Mouse (Mus musculus) left cerebral cortex, postnatal 10 days (tissue): ENCODE data around the gene Mef2d. TPM values are rescaled to one million over a fixed set of nuclear protein-coding genes. Genes with fewer than 3 reads are reported as not detected.

Experiments used
- DNase-seq, 2 experiments: peaks; one replicate each; pipeline ENCODE4 v3.0.0; 2021 to 2022; ENCODE audit warnings: low spot score in 2 of 2, mixed read lengths in 1 of 2; ENCODE audit errors: extremely low spot score in 1 of 2
- intact Hi-C: fragments of 180-260 bp; cut with DNase I; formaldehyde crosslinking; loops from one replicate; pipeline ENCODE4 v1.15.1; 2025
- total RNA-seq, 2 experiments: library from RNA; stranded (reverse); gene quantifications; 2 replicates each; pipeline ENCODE4 v1.2.3; 2021

Gene Mef2d
- 100 to 1,000 TPM; 149 to 160 TPM for total RNA-seq

DNA sequence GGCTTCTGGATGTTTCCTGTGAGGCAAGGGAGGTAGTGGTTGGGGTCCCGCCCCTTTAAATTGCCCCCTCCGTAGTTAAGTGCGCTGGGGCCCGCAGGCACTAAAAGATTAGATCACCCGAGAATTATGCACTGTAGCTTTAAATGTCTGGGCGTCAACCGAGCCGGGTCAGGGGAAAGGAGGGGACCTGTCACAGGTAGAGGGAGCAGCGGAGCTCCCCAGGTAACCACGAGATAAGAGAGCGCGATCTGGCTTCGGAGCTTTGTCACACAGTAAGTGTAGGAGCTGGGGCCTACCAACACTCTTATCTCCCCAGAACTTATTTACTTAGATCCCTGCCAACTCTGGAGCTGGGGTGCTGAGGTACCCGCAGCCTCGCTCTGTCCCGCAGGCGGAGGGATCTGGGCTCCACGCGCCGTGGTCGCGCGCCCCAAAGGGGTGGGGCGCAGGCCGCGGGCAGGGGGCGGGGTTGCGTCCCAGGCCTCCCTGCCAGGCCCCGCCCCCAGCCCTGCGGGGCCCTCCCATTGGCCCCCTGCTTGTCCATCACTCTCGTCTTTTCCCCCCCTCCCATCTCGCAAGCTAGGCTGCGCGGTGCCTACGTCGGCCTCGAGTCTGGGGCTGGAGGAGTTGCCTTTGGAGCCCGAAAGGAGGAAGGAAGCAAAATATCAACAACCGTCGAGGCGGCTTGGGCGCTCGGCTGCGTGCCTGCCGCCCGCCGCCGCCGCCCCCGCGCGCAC lies at the start of gene Mef2d:
TSS of gene Mef2d (plus strand) at position 586 of the 737 bp plus-strand sequence.
- peak; percentile 93 to 98 for DNase-seq
- intact Hi-C loops: loop anchor here (5.0 kb wide), 1 partner anchor 35 kb away; no protein-coding TSS in a partner anchor

GRCm38 (mm10) chr3:88094126-88094525 lies 48.0 kb upstream of the Mef2d start:
- intact Hi-C loops: loop anchor here (10.0 kb wide), 1 partner anchor 151 kb away; no protein-coding TSS in a partner anchor
- DNase-seq: no peak

DNA sequence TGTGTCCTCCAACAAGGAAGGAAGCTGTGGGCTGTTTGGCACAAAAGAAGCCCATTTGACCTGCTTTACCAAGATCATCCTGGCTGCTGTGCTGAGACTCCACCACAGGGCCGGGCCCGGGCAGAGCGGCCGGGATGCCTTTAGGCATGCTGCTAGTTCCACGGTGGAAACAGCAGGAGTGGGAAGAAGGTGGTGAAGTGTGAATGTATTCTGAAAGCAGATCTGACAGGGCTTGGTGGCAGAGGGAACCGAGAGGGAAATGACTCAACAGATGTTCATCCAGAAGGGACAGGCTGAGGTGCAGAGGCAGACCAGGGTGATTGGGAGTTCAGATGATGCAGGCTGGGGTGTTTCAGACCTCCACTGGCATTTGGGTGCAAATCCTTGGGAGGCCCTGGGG lies 44.5 kb upstream of the Mef2d start:
- no peak for DNase-seq
- intact Hi-C loops: loop anchor here (5.0 to 10.0 kb wide), 2 partner anchors 35 to 147 kb away; no protein-coding TSS in a partner anchor

- intact Hi-C loops: no loop called here
- DNase-seq: peak in 1 of 2 experiments; percentile 59
Observed at GRCm38 (mm10) chr3:88100251-88100650, 41.9 kb upstream of the Mef2d start.

- no peak for DNase-seq
- intact Hi-C loops: no loop called here
Observed at GRCm38 (mm10) chr3:88101736-88102135, 40.4 kb upstream of the Mef2d start.

- DNase-seq: no peak
- intact Hi-C loops: no loop called here
Observed at GRCm38 (mm10) chr3:88102196-88102595, 40.0 kb upstream of the Mef2d start.

- intact Hi-C loops: no loop called here
- no peak for DNase-seq
Observed at GRCm38 (mm10) chr3:88102611-88103010, 39.6 kb upstream of the Mef2d start.

- DNase-seq: no peak
- intact Hi-C loops: no loop called here
Observed at GRCm38 (mm10) chr3:88106126-88106525, 36.0 kb upstream of the Mef2d start.

DNA sequence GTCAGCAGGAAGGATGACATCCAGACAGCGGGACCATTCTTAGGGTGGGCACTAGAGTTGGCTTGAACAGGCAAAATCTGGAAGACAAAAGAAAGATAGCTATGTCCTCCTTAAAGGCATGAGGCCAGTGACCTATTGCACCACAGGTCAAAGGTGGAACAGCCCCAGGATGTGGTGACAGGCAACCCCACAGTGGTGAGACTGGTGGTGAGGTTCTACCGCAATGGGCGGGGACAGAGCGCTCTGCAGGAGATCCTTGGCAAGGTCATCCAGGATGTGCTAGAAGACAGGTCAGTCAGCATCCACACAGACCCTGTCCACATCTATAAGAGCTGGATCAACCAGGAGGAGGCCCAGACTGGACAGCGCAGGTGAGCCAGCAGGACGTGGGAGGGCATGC lies 33.0 kb upstream of the Mef2d start:
- intact Hi-C loops: no loop called here
- no peak for DNase-seq

- DNase-seq: no peak
- intact Hi-C loops: no loop called here
Observed at GRCm38 (mm10) chr3:88114396-88114795, 27.8 kb upstream of the Mef2d start.

DNA sequence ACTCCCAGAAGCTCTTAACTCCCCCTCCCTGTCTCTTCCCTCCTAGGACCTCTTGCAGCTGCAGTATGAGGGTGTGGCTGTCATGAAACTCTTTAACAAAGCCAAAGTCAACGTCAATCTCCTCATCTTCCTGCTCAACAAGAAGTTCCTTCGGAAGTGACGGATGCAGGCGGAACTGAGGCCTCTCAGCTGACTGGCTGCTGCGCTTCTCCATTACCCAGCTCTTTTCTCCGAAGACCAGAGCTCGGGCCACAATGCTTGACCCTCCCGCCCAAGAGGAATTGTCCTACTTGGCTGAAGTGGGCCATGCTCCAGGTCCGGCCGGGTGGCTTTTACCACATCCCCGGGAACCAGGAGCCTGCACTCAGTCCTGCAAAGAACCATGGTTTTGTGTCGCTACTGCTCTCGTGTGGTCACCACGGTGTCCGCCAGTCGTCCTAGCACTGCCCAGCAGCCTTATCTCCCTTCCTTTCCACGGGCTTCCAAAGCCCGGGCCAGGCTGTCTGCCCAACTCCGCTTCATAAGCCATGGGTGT lies 22.0 kb upstream of the Mef2d start:
- intact Hi-C loops: no loop called here
- no peak for DNase-seq

DNA sequence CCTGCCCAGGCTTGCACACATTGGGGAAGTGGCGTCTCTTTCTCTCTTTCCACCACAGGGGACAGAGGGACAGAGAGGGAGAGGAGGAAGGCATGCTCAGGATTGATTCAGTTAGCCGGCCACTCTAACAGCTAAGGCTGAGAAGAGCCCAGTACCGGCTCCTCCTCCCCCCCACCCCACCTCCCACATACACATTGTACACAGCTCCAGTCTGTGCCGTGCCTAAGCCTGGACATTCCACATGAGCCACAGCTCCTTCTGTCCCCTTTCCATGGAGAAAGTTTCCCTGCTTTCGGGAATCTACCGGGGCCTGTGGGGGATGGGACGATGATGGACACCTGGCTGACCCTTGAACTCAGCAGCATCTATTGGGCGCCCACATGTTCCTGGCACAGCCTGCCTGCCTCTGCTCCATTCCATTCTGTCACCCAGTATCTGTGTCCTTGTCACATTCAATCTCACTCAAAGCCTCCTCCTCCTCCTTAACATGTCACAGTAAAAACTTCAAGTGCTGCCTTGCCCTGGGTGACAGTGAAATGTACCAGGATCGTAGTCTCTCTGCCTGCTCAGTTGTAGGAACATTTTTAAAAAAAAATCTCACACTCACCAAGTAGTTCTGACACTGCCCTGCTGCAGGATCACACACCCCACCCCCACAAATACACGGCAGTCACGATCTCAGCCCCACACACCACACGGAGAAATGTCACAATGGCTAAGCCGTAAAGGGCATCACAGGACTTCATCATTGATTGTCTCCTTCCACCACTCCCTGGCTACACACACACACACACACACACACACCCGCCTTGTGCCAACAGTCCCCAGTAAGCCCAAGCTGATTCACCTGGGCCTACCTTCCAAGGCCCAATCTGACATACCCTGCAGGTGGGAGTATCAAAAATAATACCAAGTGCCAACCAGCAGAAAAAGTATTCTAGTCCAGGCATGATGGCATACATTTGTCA lies 20.7 kb upstream of the Mef2d start:
- intact Hi-C loops: no loop called here
- no peak for DNase-seq

DNA sequence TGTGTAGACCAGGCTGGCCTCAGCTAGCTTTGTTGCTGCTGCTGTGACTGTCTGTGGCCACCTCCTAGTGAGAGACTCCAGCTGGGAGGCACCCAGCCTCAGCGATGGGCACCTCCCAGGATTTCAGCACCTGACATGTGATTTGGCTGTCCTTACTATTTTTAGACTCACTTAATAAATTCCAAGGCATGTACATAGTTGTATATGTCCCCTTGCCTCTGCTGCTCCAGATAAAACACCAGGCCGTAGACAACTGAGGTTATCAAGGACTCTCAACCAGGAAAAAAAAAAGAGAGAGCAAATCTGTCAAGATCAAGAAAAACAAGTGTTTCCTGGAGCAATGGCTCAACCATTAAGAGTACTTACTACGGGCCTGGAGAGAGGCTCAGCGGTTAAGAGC lies 17.0 kb upstream of the Mef2d start:
- intact Hi-C loops: no loop called here
- no peak for DNase-seq

DNA sequence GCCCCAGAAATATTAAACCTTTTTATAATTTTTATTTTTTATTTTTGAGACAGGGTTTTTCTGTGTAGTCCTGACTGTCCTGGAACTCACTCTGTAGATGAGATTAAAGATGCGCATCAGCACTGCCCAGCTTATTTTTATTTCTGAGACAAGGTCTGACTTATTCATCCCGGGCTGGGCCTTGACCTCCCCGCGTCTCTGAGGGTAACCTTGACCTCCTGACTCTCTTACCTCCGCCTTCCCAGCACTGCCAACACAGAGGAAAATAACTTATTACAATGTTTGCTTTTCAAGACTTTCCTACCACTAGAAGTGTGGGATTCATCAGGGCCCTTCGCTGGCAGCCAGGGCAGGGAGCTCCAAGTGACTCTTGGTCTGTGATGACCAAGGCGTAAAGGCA lies 16.0 kb upstream of the Mef2d start:
- no peak for DNase-seq
- intact Hi-C loops: no loop called here

DNA sequence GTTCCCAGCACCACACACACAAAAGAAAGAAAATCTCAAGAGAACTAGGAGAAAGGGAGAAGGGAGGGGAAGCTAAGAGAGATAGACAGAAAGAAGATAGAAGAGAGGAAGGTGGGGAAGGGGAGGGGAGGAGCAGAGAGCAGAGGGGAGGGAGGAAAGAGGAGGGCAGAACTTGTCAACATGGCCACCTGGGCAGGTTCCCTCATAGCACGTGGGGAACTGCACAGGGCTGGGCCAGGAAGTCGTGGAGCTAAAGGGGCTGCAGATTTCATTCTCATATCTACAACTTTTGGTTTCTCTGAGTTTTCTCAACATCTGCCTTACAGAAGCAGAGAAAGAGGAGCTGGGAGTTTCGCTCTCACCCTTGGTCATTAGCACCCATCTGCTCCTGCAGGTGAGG lies 14.5 kb upstream of the Mef2d start:
- intact Hi-C loops: no loop called here
- DNase-seq: no peak

DNA sequence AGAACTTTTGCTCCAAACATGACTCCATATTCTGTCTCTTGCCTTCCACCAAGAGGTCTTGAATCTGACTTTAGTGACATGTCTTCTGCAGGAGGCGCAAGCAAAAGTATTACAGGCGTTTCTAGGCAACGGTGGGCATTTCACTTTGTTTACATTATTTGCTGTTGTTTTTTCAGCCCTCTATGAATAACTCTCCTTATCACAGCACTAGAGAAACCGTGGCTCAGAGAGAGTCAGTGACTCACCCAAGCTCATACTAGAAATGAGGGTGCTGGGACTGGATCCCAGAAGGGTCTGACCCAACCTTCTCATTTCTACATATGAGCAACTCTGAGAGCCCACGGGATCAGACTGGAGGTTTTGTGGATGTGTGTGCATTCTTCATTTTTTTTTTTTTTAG lies 14.1 kb upstream of the Mef2d start:
- intact Hi-C loops: no loop called here
- DNase-seq: no peak

DNA sequence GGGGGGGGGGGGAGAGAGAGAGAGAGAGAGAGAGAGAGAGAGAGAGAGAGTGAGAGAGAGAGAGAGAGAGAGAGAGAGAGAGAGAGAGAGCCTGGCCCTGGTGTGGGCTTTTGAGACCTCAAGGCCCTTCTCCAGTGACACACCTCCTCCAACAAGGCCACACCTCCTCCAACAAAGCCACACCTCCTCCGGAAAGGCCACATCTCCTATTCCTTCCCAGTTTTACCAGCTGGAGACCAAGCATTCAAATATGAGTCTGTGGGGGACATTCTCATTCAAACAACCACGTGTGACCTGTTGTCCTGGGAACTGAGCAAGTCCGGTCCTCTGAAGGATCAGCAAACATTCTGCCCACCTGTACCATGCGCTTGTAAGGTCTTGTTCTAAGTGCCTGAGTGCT lies 13.2 kb upstream of the Mef2d start:
- DNase-seq: no peak
- intact Hi-C loops: no loop called here

- intact Hi-C loops: loop anchor here (5.0 kb wide), 1 partner anchor 34 kb away; no protein-coding TSS in a partner anchor
- DNase-seq: no peak
Observed at GRCm38 (mm10) chr3:88131071-88131470, 11.1 kb upstream of the Mef2d start.

GRCm38 (mm10) chr3:88132492-88132891 lies 9.7 kb upstream of the Mef2d start:
- DNase-seq: no peak
- intact Hi-C loops: loop anchor here (5.0 kb wide), 1 partner anchor 35 kb away; no protein-coding TSS in a partner anchor
